Mouse (Mus musculus) urinary bladder, postnatal 14 days (tissue): ENCODE data around the gene Fam92b.

Experiments used
- DNase-seq: peaks from one replicate; pipeline ENCODE4 v3.0.0; 2021; ENCODE audit warnings: low spot score

Gene Fam92b

DNA sequence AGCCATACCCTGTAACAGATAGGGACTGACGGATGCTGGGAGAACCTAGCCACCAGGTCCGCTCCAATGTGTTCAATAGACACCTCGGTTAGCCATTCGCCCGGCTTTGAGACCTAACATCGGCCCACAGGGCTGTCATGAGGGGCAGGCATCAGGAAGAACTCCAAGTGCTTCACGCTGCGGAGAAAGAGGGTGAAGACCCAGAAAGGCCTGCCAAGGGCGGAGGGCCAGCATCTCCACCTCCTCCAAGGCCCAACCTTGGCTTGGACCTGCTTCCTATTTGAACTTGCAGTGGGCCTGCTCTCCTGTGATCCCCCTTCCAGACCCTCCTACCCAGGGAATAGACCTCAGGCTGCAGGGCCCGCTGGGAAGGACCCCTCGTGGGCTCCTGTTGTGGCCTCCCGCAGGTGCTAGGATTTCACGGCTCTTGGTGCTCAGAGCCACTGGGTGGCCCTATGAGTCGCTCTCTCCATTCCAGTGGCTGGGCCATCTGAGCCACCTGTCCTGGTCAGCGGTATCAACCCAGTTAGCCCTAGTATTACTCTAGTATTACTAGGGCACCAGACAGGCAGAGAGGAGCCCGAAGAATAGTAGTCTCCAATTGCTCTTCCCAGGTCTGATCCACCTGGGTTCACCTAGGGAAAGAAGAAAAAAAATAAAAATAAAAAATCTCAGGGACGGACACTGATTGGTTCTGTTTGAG lies 13.0 kb upstream of the Fam92b start:
- DNase-seq, result no peak

DNA sequence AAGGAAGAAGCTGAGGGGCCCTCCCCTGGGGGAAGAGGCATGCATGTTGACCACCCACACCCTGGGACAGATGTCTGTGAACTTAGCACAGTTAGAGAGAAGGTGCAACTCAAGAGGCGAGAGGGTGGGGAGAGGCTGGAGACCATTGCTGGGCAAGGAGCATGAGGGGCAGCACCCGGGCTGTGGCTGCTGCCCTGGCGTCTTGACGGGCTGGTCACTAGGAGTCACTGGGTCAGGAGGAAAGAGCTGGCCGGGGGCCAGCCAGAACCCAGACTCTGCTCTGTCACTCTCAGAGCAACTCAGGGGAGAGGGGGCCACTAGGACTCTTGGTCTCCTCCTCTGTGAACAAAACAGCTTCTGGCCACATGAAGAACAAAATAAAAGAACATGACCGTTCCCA lies 12.2 kb upstream of the Fam92b start:
- DNase-seq, result no peak

DNA sequence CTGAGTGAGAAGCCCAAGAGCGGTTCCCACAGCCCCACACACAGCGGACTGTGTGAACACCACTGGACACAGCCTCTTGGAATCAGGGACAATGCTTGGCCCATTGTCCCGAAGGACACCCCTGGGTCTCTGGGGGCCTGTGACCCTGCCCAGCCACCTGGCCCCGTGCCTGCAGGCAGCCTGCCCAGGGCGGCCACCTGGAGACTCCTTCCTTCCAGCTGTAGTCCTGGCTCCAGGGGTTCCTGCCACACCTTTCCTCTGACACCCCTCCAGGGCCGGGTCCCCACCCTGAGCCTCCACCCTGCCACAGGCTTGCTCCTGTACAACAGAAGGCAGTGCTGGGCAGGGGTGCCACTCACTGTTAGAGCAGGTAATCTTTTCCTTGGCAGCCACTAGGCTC lies 11.2 kb upstream of the Fam92b start:
- DNase-seq, result no peak

- DNase-seq, result peak; percentile 43
These were observed 9.2 kb upstream of the Fam92b start for GRCm38 (mm10) chr8:120186454-120186853.

GRCm38 (mm10) chr8:120184850-120185792 lies 7.9 kb upstream of the Fam92b start:
- peak; percentile 55 for DNase-seq

DNA sequence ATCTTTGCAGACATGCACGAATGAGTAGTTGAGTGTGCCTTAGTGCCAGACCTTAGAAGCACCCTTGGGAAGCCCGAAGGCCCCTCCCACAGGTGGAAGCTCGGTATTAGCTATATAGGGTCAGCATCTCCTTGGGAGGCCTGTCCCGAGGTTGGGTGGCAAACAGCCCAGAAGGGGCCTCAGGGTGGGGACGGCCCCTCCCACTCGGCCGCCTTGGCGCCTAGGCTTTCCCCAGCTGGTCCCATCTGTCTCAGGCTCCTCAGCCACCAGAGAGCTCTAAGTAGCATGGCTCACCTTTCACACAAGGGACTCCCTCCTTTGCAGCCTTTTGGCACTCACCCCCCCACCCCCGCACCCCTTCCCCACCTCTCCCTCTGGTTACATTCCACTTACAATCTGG lies 7.1 kb upstream of the Fam92b start:
- DNase-seq, result no peak

- no peak for DNase-seq
These were observed 4.7 kb upstream of the Fam92b start for GRCm38 (mm10) chr8:120181861-120182414.

DNA sequence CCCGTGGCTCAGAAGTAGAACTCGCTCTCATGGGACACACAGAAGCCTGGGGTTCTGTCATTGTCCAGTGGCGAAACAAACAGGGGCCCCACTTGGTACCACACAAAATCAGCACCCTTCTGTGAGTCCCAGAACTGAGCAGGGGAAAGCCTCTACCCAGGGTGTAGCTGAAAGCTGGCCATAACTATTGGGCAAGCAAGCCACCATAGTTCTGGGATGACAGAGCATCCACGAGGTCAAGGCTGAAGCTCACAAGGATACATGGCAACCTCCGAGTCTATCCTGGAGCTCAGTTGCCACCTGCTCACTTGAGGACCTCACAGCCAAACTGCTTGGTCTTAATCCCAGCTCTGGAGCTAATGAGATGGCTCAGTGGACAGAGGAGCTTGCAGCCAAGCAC lies 4.0 kb upstream of the Fam92b start:
- no peak for DNase-seq

- DNase-seq, result no peak
These were observed 3.2 kb upstream of the Fam92b start for GRCm38 (mm10) chr8:120180445-120180970.

DNA sequence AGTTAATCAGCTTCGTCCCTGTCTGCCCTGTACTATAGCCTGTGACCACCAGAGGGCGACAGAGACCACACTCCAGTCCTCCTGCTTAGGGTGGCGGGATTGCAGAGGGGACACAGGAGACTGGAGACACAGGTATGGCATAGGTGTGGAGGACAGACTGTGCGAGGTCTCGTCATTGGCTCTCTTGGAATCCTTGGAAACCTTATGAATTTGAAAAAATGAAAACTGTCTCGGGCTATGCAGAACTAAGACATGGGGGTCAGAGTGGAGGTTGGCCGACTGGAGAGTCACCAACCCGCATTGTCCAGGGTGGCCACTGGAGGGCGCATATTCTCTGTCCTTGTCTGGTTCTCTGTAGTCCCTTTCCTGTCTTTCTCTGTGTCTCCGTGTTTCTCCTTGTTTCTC lies 1.8 kb upstream of the Fam92b start:
- peak; percentile 89 for DNase-seq

DNA sequence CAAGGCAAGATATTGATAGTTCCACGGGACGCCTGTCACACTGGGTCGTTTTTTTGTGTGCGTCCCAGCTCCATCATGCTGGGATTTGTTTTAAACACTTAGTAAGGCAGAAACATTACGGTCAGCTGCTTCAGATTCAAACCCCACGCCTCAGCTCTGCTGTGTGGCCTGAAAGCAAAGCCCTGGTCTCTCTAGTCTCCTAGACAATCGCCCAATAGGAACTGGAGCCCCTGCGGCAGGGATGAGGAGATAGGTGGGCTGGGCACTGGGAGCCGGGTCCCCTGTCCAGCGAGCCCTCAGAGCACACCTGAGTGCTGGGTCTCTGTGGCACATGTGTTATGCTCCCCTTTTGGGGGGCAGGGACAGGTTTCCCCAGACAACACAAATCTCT lies 853 bp upstream of the Fam92b start:
- DNase-seq, result no peak

GRCm38 (mm10) chr8:120176605-120177004 lies 661 bp downstream of the Fam92b start:
- DNase-seq, result no peak

DNA sequence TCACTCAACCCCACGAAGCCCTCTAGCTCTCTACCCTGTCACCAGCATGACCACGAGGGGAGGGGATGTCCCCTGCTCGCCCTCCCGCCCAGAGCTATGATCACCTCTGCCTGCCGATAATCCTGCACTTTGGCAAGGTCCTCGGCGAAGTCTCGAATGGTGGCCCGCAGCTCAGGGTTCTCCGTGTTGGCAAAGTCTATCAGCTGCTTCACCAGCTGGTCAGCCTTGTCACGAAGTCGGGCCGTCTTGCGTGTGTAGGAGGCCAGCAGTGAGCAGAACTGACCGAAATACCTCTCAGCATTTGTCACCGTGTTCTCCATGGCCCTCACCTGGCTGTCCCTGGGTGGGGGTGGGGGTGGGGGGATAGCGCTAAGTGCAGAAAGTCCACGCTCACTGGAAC lies 2.7 kb downstream of the Fam92b start:
- no peak for DNase-seq

DNA sequence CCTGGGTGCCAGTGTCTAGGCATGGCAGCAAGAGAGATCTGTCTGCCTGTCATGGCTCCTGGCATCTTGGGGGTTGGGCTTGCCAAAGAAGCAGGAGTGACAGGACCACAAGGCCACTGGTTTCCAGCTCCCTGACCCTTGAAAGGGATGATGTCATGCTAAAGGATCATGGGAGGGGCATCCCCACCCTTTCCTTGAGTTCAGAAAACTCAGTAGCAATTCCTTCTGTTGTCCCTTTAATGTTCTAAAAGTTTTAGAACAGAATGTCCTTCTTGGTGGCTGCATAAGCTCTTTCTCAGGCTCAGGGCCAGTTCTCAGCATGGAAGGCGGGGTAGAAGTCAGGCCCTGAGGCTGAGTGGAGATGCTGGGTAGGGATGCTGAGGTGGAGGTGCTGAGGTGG lies 4.1 kb downstream of the Fam92b start:
- no peak for DNase-seq

- no peak for DNase-seq
These were observed 8.1 kb downstream of the Fam92b start for GRCm38 (mm10) chr8:120169119-120169518.

DNA sequence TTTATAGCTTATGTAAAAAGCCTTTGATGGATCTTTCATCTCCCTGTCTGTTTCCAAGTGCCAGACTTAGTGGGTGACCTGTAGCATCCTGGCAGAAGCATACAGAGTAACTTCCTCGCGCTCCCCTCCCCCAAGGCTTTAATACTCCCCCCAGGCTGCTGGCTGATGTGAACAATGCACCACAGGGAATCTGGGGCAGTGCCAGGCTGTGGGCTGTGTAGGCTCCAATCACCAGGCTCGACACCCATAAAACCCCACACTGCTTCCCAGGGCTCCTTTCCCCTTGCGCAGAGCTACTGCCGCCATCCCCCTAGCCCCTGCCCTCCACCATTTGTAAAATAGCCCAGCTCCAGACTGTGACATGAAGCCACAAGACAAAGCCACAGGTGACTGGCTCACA lies 9.4 kb downstream of the Fam92b start:
- no peak for DNase-seq

DNA sequence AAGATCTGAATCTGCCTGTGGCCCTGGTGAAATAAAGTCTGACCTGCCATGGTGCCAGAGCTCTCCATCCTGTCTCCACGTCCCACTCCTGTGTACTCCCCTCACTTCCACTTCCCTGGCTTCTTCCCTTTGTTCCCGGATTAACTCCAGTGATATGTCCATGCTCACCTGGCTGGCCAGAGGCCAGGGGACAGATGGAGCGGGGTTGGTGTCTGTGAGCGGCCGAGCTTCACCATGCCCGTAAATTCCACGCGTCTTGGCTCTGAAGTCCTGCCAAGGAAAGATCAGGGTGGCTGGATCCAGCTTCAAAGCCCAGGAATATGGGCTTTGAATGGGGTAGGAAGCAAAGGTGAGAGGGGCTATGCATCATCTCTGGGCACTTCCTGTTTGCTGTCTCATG lies 10.1 kb downstream of the Fam92b start:
- no peak for DNase-seq

DNA sequence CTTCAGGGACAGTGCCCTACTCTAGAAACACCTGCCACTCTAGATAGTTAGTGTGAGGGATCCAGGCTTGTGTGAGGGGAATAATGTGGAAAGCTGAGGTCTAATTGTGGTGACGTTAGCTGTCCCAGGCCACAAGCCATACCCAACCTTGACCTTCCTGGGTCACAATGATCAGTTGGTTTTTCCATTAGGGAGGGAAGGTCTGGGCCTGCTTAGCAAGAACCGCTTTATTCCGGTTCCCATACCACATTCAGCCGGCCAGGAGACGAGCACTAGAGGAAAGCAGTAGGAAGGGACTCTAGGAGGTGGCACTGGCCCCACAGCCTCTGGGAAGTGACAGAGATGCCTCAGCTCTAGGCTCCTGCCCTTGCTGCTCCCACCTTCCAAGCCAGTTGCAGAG lies 13.2 kb downstream of the Fam92b start:
- no peak for DNase-seq

GRCm38 (mm10) chr8:120163376-120163775 lies 13.9 kb downstream of the Fam92b start:
- DNase-seq, result no peak

GRCm38 (mm10) chr8:120162404-120162752 lies 14.9 kb downstream of the Fam92b start:
- DNase-seq, result no peak

DNA sequence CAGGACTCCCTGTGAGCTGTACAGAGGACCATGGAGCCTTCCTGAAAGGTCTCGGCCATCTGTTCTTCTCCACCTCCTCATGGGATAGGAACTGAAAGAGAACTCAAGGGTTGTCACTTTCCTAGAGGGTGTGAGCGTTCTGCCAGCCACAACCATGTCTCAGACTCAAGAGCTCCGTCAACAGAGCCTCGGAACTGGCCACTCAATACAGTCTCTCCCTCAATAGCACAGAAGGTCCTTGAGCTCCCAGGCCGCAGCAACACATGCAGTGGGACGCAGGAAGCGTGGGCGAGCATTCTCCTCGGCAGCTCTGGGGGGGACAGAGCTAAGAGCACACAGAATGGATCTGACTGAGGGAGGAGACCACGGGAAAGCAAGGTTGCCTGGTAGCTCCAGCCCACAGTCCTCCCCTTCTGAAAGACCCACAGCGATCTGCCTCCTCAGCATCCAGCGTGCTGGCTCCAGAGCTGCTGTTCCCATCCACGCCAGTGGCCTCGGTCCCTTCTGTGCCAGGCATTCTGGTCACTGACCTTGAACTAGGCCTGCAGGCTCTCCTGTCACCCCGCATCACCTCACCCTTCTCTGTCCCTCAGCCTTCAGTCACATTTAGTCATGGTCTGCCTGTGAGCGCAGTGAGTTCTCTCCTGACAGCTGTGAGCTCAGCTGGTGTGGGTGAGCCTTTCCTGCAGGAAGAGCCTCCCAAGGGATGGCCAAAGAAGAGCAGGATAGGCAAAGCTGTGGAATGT lies 15.4 kb downstream of the Fam92b start:
- no peak for DNase-seq

- no peak for DNase-seq
These were observed 16.9 kb downstream of the Fam92b start for GRCm38 (mm10) chr8:120160366-120160765.
